11 mouse cellular contexts compared by ENCODE assay signal in the genomic region with DNA sequence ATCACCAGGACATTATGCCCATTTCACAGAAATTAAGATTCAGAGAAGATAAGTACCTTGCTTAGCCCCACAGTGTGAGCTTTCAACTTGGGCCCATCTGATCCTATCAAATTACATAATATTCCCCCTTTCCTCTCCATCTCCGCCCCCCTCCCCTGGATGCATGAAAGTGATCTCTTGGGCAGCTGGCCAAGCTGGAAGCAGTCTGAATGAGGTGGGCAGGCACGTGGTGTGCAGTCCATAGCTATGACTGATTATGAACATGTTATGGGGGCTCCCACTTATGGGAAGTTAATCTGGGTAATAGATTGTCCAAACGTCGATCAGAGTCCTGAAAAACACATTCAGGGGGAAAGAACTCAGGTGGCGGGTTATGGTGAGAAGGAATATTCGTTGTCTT. TPM values are rescaled to one million over a fixed set of nuclear protein-coding genes. Genes with fewer than 3 reads are reported as not detected.
DNase-seq lines count a peak whose midpoint lies in the region; ATAC-seq and TF ChIP-seq lines count a peak whose summit lies in the region.
"Had no signal": no experiment of that assay in that cellular context is flagged by ENCODE, and none has a peak within 500 bp of the region (broad histone marks: within the 10 kb centered on the region; RNA-seq: fewer than 3 reads in every experiment).

No protein-coding gene starts in this region.

- WGBS in forebrain, embryonic 16.5 days, result 52% methylated on average over 6 of the region's 6 CpGs
- WGBS in forebrain, embryonic 11.5 days, result 85% methylated on average over 6 of the region's 6 CpGs
- WGBS in kidney, adult 2 months, result 37% methylated on average over 6 of the region's 6 CpGs
- WGBS in kidney, postnatal 0 days, result 42% methylated on average over 6 of the region's 6 CpGs

- no peaks in the 10 kb centered on the region for H3K9me3 ChIP-seq in forebrain, embryonic 16.5 days (ENCODE audit: control insufficient read depth, low read length)
- H3K9me3 ChIP-seq in forebrain, embryonic 11.5 days (ENCODE audit: control insufficient read depth, low read length), result no peaks in the 10 kb centered on the region
- H3K9me3 ChIP-seq in kidney, postnatal 0 days (replicated peaks; ENCODE audit: low read length), result no peaks in the 10 kb centered on the region

- DNase-seq in forebrain, embryonic 11.5 days (ENCODE audit: low spot score), result no peak
- no peak for DNase-seq in kidney, adult 2 months
- no peak for DNase-seq in kidney, adult 8-10 months
- DNase-seq in kidney, postnatal 0 days (ENCODE audit: low spot score), result no peak
- DNase-seq in cerebellum, adult 9-11 months, result no peak
- no peak for DNase-seq in frontal cortex, adult 2 months (ENCODE audit: extremely low spot score in 1 of 2, low spot score in 1 of 2)
- DNase-seq: B cell, adult 2 months; cerebellum, postnatal 36 days had no signal

- no peak overlapping the region for H3K4me3 ChIP-seq in forebrain, embryonic 16.5 days (replicated peaks; ENCODE audit: low read length)
- H3K4me3 ChIP-seq in forebrain, embryonic 11.5 days (ENCODE audit: low read depth, low read length), result no peak overlapping the region
- H3K4me3 ChIP-seq in kidney, adult 2 months (ENCODE audit: insufficient read depth, low read depth, low read length), result no peak overlapping the region
- no peak overlapping the region for H3K4me3 ChIP-seq in brown adipose tissue, adult 24 weeks (ENCODE audit: insufficient read depth, low read depth, low read length)
- H3K4me3 ChIP-seq in kidney, postnatal 0 days (replicated peaks; ENCODE audit: low read depth, low read length), result no peak overlapping the region

- ATAC-seq in forebrain, embryonic 16.5 days, result peak; percentile 14; the same call in 1 of the 2 replicates
- no peak for ATAC-seq in forebrain, embryonic 11.5 days (replicated peaks; ENCODE audit: low FRiP score)
- ATAC-seq in kidney, postnatal 0 days (replicated peaks; ENCODE audit: low FRiP score, low read depth), result no peak
- ATAC-seq: activated CD4-positive, CD25-positive, alpha-beta regulatory T cell, adult 4 months had no signal

- H3K4me2 ChIP-seq in forebrain, embryonic 16.5 days (ENCODE audit: low read length), result no peak overlapping the region
- H3K4me2 ChIP-seq in forebrain, embryonic 11.5 days (ENCODE audit: low read depth, low read length, severe bottlenecking), result no peak overlapping the region
- no peak overlapping the region for H3K4me2 ChIP-seq in kidney, postnatal 0 days (ENCODE audit: low read length)

- H3K9ac ChIP-seq in forebrain, embryonic 16.5 days (replicated peaks; ENCODE audit: low read depth, low read length), result no peak overlapping the region
- H3K9ac ChIP-seq in forebrain, embryonic 11.5 days (ENCODE audit: low read length), result no peak overlapping the region
- H3K9ac ChIP-seq in kidney, postnatal 0 days (ENCODE audit: low read depth, low read length), result no peak overlapping the region

- no peak for TF ChIP-seq POLR2A in kidney, adult 2 months (IDR thresholded peaks at IDR 0.05; ENCODE audit: low read depth, low read length)

- no peaks in the 10 kb centered on the region for H3K27me3 ChIP-seq in forebrain, embryonic 16.5 days (replicated peaks; ENCODE audit: control insufficient read depth, insufficient read depth, low read length)
- H3K27me3 ChIP-seq in forebrain, embryonic 11.5 days (ENCODE audit: control insufficient read depth, insufficient read depth, low read length), result no peaks in the 10 kb centered on the region
- no peaks in the 10 kb centered on the region for H3K27me3 ChIP-seq in kidney, adult 2 months (replicated peaks; ENCODE audit: control insufficient read depth, insufficient read depth, low read length)
- H3K27me3 ChIP-seq in kidney, postnatal 0 days (ENCODE audit: insufficient read depth, low read length), result no peaks in the 10 kb centered on the region

- TF ChIP-seq CTCF in kidney, adult 2 months (conservative IDR thresholded peaks at IDR 0.05; ENCODE audit: insufficient read depth, insufficient read length, low read depth, low read length), result no peak
- no peak for TF ChIP-seq CTCF in kidney, postnatal 0 days (IDR thresholded peaks at IDR 0.05; ENCODE audit: low read depth)

- H3K36me3 ChIP-seq in forebrain, embryonic 16.5 days (ENCODE audit: control insufficient read depth, insufficient read depth), result no peaks in the 10 kb centered on the region
- no peaks in the 10 kb centered on the region; the same call in 1 of the 2 replicates for H3K36me3 ChIP-seq in forebrain, embryonic 11.5 days (ENCODE audit: control insufficient read depth, insufficient read depth, low read length)
- H3K36me3 ChIP-seq in kidney, adult 2 months (ENCODE audit: control insufficient read depth, insufficient read depth, low read length), result no peaks in the 10 kb centered on the region
- H3K36me3 ChIP-seq in kidney, postnatal 0 days (ENCODE audit: insufficient read depth, low read length), result no peaks in the 10 kb centered on the region

- H3K4me1 ChIP-seq in forebrain, embryonic 16.5 days (replicated peaks; ENCODE audit: control insufficient read depth, insufficient read depth, low read length), result peaks cover 34% of the 10 kb centered on the region
- H3K4me1 ChIP-seq in forebrain, embryonic 11.5 days (replicated peaks; ENCODE audit: control insufficient read depth, insufficient read depth, low read length), result peaks cover 4% of the 10 kb centered on the region
- peaks cover 57% of the 10 kb centered on the region for H3K4me1 ChIP-seq in kidney, adult 2 months (ENCODE audit: control insufficient read depth, insufficient read depth, low read length)
- peaks cover 36% of the 10 kb centered on the region for H3K4me1 ChIP-seq in brown adipose tissue, adult 24 weeks (ENCODE audit: control insufficient read depth, insufficient read depth, insufficient read length, low read length)
- H3K4me1 ChIP-seq in kidney, postnatal 0 days (replicated peaks; ENCODE audit: insufficient read depth, low read length), result peaks cover 59% of the 10 kb centered on the region

- H3K27ac ChIP-seq in forebrain, embryonic 16.5 days (ENCODE audit: low read length), result no peak overlapping the region
- no peak overlapping the region for H3K27ac ChIP-seq in forebrain, embryonic 11.5 days (ENCODE audit: low read depth, low read length)
- peak overlapping the region; percentile 48; the same call in 1 of the 2 replicates for H3K27ac ChIP-seq in kidney, adult 2 months (ENCODE audit: insufficient read depth, low read depth, low read length)
- H3K27ac ChIP-seq in brown adipose tissue, adult 24 weeks (replicated peaks; ENCODE audit: low read depth, low read length), result peak overlapping the region; percentile 53
- peak overlapping the region; percentile 54; the same call in 1 of the 2 replicates for H3K27ac ChIP-seq in kidney, postnatal 0 days

RNA-seq across cellular contexts. Expression of gene Zfp710, which starts 27.2 kb away (rescaled TPM):
- polyA plus RNA-seq in forebrain, embryonic 16.5 days (2015; fragmentation: Nextera tagmentation; extraction: Ambion mirVana), result 18.7 and 19.6 TPM in 2 replicates
- 27.9 and 33.0 TPM in 2 replicates for polyA plus RNA-seq in forebrain, embryonic 11.5 days (2014; fragmentation: Nextera tagmentation; extraction: Ambion mirVana)
- polyA plus RNA-seq in kidney, adult 2 months (2012; rRNA removed), result 22.6 and 26.4 TPM in 2 replicates
- polyA plus RNA-seq in brown adipose tissue, adult 24 weeks (2012; ENCODE audit: insufficient read depth, insufficient read length, missing spikeins), result 6.4 and 7.7 TPM in 2 replicates
- polyA plus RNA-seq in kidney, postnatal 0 days (2015; fragmentation: Nextera tagmentation; extraction: Ambion mirVana), result 14.8 and 15.3 TPM in 2 replicates
- polyA plus RNA-seq in frontal cortex, adult 2 months (2012; rRNA removed), result 19.5 and 20.2 TPM in 2 replicates

Comparison
In these comparisons a context has a peak if more than half of its experiments do, and no peak if none do; other contexts are left out.
1. H3K27ac ChIP-seq: peak in kidney, adult 2 months (single experiment), brown adipose tissue, adult 24 weeks (single experiment) and kidney, postnatal 0 days (single experiment); none in forebrain, embryonic 16.5 days (single experiment) and forebrain, embryonic 11.5 days (single experiment).